8 mouse cellular contexts compared by ENCODE assay signal in genomic region chr7:76353469-76353868, GRCm38 (mm10).
DNase-seq lines count a peak whose midpoint lies in the region; ATAC-seq lines count a peak whose summit lies in the region.
"Had no signal": no experiment of that assay in that cellular context is flagged by ENCODE, and none has a peak within 500 bp of the region (broad histone marks: within the 10 kb centered on the region; RNA-seq: fewer than 3 reads in every experiment).

No protein-coding gene starts in this region.

- H3K4me1 ChIP-seq in forebrain, embryonic 15.5 days: no peaks in the 10 kb centered on the region
- H3K4me1 ChIP-seq: limb, embryonic 15.5 days had no signal

- peak; percentile 43 for DNase-seq in left cerebral cortex, postnatal 4 days
- no peak for DNase-seq in left cerebral cortex, adult 18-20 months (ENCODE audit: low spot score in 2 of 2)
- peak; percentile 28 for DNase-seq in WW6 (ENCODE audit: low read depth, low spot score)
- DNase-seq in embryo, embryonic 11 days: peak; percentile 40
- DNase-seq in testis, postnatal 14 days (ENCODE audit: low spot score): peak; percentile 30
- DNase-seq in urinary bladder, postnatal 36 days (ENCODE audit: low spot score in 2 of 2): no peak

- no peak overlapping the region for H3K27ac ChIP-seq in forebrain, embryonic 15.5 days (replicated peaks)
- H3K27ac ChIP-seq: limb, embryonic 15.5 days had no signal

- no peaks in the 10 kb centered on the region for H3K27me3 ChIP-seq in forebrain, embryonic 15.5 days
- H3K27me3 ChIP-seq: limb, embryonic 15.5 days had no signal

- no peak overlapping the region for H3K4me2 ChIP-seq in forebrain, embryonic 15.5 days (replicated peaks)
- H3K4me2 ChIP-seq: limb, embryonic 15.5 days had no signal

- intact Hi-C loops in left cerebral cortex, postnatal 4 days (cut with DNase I): loop anchor here (10.0 kb wide), 1 partner anchor 429 kb away; no protein-coding TSS in a partner anchor

- no peak for ATAC-seq in forebrain, embryonic 15.5 days (replicated peaks)

- no peaks in the 10 kb centered on the region for H3K9me3 ChIP-seq in forebrain, embryonic 15.5 days
- H3K9me3 ChIP-seq: limb, embryonic 15.5 days had no signal

- WGBS in forebrain, embryonic 15.5 days: 61% methylated on average over 10 of the region's 10 CpGs

- no peak overlapping the region for H3K4me3 ChIP-seq in forebrain, embryonic 15.5 days
- H3K4me3 ChIP-seq: limb, embryonic 15.5 days had no signal

- H3K9ac ChIP-seq in forebrain, embryonic 15.5 days (replicated peaks): no peak overlapping the region
- H3K9ac ChIP-seq: limb, embryonic 15.5 days had no signal

- H3K36me3 ChIP-seq in forebrain, embryonic 15.5 days: no peaks in the 10 kb centered on the region
- H3K36me3 ChIP-seq: limb, embryonic 15.5 days had no signal

Comparison
In these comparisons a context has a peak if more than half of its experiments do, and no peak if none do; other contexts are left out.
1. DNase-seq: peak in left cerebral cortex, postnatal 4 days (single experiment), WW6 (single experiment), embryo, embryonic 11 days (single experiment) and testis, postnatal 14 days (single experiment); none in left cerebral cortex, adult 18-20 months (0 of 2) and urinary bladder, postnatal 36 days (0 of 2).